Mouse (Mus musculus) ovary, postnatal 36 days (tissue): ENCODE data around the gene Cib4.

Experiments used
- DNase-seq: peaks from one replicate; pipeline ENCODE4 v3.0.0; 2022; ENCODE audit warnings: low spot score, mixed read lengths

The Cib4 gene

DNA sequence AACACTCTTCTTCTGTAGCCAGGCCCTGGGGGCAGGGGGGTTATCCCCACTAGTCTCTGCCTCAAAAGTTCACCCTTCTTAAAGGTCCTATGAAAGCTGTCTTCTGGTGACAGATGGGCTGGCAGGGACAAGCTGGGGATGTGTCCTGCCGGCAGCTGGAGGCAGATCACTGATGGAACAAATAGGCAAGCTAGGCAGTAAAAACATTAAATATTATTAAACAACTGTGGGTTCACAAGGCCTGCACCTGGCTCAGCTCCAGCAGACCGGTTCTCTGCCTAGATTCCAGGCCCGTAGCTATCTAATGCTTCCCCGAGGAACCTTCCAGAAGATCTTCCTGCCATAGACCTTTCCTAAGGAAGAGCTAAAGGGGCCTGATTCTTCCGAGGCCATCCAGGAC, 27.5 kb downstream of the Cib4 start:
- DNase-seq: peak; percentile 74

DNA sequence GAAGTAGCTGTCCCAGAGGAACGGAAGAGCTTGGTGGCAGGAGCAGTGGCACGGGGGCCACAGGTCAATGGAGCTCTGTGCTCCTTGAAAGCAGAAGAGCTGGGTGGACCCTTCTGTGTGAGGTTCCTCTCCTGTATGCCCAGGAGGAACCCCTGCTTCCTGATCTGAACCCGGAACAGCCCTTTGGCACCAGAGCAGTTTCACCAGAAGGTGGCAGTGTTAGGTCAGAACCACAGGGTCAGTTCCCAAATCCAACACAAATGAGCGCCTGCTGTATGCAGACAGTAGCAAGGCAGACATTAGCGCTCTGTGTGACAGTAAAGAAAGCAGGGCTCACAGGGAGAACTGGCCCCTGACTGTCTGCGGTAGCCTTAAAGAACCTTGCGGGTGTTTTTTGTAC, 29.3 kb downstream of the Cib4 start:
- DNase-seq: peak; percentile 50

DNA sequence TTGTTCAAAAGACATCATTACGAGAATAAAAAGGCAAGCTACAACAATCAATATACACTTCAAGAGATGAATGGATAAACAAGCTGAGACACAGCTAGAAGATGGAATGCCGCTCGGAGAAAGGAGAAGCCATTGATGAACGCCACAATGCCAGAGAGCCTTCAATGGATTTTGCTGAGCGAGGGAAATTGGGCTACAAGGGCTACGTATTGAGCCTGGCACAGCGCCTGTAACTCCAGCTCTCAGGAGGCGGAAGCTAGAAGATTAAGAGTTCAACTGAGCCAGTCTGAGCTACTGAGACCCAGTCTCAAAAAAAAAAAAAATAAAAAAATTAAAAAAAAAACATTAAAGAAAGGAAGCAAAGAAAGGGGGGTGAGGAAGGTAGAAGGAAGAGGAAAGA, 32.5 kb downstream of the Cib4 start:
- no peak for DNase-seq

DNA sequence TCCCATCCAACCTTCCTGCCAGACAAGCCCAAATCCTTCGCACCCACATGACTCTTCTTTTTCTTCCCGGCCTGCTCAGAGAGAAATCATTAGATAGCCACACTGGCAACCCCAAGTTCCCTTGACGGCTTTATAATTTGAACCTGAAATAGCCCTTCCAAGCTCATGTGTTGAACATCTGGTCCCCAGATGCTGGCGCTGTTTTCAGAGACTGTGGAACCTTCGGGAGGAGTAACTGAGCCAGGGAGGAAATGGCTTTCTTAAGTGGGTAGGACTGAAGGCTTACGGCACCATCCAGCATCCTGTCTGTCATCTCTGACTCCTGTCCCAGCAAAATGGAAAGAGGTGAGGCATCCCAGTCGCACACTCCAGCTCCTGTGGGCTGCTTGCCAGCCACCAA, 48.3 kb downstream of the Cib4 start:
- DNase-seq: no peak

DNA sequence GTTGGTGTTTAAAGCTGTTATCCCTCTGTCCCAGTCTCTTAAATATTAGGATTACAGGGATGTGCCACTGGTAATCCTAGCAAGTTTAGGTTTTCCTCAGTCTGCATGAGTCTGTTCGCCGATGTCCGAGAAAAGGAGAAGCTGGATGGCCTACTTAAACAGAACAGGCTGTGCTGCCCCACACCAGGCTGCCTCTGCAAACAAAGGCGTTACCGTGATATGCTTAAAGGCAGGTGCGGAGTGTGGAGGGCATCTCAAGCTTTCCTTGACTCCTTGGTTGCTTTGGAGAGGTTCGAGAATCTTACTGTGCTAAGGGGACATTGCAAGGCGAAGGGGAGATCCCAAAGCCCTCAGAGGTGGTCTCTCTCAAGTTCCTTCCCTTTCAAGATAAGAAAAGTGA, 48.8 kb downstream of the Cib4 start:
- no peak for DNase-seq

DNA sequence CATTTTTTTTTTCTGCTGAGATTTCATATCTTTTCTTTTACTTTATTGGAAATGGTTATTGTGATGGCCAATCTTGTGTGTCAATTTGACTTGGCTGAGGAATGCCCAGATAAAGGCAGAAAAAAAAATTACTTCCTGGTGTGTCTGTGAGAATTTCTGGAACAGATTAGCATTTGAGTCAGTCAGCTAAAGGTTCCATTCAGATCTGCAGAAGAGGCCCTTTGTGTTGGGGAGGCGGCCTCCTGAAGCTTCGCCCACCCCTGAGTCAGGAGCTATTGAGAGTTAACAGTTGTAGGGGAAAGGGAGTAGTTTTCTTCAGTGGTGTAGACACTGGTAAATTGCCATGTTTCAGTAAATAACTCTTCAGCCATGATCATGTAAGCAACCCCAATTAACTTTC, 50.3 kb downstream of the Cib4 start:
- no peak for DNase-seq

DNA sequence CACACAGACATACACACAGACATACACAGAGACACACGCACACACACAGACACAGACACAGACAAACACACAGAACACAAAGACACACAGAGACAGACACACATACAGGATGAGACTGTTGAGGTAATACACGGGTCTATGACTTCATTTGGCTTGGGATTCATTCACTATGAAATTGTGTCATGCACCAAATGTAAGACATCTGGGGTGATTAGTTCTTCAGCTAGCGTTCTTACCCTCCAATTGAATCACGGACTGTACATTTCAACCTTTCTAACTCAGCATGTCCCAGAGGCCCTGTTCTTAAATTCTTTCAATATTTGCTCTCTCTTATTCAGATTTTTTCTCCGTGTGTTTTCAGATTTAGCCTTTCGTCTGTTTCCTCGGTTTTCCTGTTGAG, 51.0 kb downstream of the Cib4 start:
- no peak for DNase-seq

DNA sequence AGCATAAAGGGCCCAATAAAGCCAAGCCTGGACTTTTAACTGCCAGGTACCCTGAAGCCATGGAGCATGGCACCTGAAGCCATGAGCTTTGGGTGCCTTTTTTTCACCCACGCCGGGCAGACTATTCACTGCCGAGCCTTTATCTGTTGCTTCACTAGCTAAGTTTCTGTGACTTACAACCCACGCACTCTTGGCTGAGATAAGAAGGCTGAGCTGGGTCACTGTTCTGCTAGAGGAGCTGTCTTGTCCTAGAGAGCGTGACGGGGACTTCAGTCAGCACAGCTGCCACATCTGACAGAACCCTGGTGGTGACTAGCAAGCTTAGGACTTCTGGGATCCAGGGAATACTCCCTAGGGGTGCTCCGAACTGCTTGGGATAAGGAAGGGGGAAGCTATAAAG, 51.9 kb downstream of the Cib4 start:
- no peak for DNase-seq

DNA sequence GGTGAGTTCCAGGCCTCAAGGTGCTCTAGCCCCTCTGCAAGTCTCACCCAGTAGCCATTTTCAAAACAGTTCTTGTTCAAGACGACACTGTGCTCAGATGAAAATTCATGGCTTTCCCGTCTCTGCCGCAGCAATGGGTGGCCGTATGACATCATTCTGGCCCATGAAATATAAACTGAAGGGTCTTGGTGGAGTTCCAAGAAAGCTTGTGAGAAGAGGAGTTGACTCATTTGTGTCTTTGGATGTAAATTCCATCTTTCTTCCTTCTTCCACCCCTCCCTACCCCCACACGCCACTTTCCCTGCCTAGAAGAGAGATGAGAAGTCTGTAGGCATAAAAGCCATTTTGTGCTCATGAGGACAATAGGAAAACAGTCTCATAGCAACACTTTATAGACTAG, 54.8 kb downstream of the Cib4 start:
- no peak for DNase-seq

DNA sequence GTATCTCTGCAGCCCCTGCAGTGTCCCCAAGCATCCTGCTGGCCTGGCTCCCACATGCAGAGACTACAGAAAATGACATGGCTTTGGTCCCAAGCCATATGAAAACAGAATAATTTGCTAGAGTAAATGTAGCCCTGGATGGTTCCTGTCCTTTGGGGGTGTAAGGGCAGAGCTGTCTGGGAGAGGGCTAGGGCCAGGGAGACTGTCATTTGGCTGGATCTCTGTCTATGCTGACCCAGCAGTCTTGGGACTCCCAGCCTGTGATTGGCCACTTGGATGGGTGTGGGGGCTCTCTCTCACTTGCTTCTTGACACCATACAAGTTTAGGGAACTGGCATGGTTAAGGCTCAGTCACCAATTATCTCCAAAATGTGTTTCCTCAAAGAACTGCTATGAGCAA, 55.4 kb downstream of the Cib4 start:
- DNase-seq: no peak

DNA sequence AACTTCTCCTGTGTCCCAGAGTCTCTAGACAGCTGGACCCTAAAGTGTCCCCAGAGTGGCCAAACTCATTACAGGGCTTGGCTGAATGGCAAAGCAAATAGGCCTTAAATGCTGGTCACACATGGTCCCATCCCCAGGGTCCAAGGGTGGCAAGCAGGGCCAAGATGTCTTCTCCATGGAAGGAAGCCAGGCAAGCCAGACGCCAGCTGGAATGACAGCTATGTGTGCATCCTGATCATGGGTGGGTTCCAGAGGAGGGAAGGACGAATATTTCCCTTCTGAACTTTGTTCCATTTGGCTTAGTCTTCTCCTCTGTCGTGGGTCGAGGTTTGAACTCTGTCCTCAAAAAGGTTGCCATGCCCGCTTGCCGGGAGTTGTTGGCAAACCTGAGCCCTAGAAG, 60.5 kb downstream of the Cib4 start:
- DNase-seq: no peak

DNA sequence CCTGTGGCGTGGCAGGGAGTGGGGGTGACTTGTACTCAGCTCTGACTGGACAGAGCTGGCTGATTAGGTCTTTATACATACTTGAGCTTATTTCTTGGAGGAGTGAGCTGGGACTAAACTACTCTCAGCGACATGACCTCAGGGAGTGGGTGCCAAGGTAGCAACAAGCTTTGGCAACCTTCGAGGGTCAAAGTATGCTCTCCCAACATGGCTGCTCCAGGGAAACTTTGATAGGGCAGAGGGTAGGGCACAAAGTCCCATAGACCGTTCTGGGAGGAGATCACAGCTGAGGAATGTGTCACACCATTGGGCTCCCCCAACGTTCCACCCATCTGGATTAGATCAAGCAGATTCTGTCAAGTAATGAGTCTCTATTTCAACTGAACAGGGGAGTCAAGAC, 61.0 kb downstream of the Cib4 start:
- no peak for DNase-seq

DNA sequence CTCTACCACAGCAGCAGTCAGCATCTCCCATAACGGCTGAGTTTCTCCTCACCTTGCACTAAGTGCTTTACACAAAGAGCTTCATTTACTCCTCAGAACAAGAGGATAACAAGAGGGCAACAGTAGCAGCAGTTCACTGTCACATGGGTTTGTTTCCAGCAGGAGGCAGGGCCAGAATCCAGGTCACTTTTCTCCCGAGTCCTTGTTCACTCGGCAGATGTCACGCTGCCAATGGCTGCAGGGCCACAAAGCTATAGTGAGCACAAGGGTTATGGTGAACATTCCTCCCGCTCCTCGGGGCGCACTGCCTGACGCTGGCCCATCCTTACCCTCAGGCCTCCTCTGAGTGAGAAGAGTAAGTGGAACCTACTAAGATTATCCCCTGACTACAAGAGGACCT, 62.1 kb downstream of the Cib4 start:
- no peak for DNase-seq

DNA sequence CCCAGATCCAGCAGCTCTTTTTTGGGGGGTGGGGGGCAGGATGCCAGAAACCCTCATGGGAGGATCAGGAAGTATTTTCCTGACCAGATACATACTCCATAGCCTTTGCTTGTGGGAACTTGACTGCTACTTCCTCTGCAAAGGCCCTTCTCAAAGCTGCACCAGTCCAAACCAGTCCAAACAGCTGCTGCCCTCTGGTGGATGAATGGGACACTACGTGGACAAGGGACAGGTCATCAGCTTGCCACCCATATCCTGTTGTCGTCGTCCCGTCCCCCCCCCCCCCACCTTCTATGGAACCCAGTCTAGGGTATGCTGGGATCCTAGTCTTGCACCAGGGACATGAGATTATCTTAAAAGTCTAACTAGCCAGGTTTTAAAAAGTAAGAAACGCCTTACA, 63.3 kb downstream of the Cib4 start:
- peak; percentile 64 for DNase-seq

DNA sequence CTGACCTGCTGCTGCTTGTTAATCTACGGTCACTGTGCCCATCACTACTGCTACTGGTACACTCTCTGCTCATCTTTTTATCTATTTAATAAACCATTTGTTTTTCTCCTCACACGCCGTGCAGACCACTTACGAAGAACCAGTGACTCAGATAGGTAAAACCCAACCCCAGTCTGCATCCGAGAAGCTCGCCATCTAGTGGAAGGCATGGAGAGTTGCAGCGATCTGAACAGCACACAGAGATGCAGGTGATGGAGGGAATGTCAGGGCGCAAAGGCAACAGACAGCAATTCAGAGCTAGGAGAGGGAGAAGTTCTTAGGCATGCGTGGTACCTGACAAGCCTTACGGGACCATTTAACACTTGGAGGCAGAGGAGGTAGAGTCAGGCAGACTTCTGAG, 69.1 kb downstream of the Cib4 start:
- no peak for DNase-seq

DNA sequence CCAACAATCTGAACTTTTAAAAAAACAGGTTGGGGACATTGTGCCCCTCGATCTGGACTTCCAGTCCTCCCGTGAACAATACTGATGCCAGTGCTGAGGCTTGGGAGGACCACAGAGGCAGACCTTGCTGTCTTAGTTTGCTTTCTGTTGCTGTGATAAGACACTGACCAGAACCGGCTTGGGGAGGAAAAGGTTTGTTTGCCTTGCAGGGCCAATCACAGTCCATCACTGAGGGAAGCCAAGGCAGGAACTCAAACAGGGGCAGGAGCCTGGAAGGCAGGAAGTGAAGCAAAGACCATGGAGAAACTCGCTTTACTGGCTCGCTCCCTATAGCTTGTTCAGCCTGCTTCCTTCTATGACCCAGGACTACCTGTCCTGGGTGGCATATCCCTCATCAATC, 73.5 kb downstream of the Cib4 start:
- DNase-seq: no peak

DNA sequence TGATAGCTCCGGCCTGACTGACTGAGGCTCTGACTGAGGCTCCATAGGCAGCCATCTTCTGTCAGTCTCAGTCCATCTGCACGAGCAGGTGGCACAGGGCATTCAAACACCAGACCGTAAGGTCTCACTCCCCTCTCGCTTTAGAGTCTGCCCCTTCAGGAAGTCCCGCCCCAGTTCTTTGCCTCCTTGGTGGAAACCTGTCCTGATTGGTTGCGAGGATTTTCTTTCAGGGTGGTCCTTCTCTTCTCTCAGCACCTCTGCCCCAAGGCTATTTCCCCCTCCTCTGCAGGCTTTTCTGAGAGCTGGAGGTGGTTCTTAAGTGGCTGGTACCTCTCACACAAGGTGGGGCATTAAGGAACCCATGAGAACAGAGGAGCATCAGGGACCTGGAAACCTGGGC, 75.2 kb downstream of the Cib4 start:
- DNase-seq: no peak

DNA sequence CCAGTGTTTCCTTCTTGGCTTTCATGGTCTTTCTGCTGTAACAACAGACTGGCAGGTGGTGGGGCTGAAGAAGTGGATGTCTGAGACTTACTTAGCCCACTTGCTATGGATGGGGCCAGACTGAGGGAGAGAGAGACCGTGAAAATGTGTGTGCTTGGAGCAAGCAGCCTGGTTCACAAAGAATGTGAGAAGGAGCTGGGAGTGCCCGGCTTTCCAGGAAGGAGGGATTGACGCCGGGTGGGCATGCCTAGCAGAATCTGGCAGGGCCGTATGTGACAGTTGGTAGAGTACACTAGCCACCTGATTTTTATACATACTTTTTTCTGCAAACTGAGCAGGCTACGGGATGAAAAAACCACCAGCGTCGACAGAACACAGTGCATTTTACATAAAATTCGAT, 79.3 kb downstream of the Cib4 start:
- no peak for DNase-seq

DNA sequence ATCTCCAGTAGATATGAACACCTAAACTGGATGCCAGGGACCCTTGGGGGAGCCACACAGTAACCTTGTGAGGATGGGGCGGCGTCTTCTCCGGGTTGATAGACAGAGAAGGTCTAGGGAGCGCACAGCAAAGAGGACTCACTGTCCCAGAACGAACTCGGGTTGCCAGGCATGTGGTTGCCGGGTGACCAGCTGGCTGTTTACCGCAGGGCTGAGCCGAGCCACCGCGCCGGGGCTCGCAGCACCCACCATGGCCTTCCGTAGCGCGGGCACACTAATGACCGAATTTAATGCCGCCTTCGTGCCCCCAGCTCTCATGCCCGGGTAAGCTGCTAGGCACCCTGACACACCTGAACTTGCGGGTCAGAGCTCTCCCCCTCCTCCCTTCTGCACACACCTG, 79.8 kb downstream of the Cib4 start, which contains the start of gene 1700001C02Rik:
1700001C02Rik (plus strand) TSS at position 187 of the 400 bp plus-strand sequence.
- DNase-seq: peak; percentile 48

DNA sequence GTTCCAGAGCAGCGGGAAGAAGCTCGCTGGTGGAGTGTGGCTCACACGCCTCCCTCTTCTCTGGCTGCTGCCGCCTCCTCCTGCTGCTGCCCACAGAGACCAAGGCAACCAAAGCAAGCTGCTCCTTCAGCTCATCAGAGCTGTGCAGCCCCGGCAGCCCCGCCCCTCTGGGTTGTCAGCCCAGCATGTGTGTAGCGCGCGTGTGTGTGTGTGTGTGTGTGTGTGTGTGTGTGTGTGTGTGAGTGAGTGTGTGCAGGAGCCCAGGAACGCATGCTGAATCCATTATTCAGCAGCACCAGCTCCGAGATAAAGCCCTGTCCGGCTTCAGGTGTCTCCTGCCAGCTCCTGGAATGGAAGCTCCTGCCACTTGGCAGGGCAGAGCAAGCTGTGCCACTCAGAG, 83.8 kb downstream of the Cib4 start, which contains the start of gene Otof:
Otof (minus strand) TSS at position 112 of the 400 bp plus-strand sequence.
- peak; percentile 26 for DNase-seq

DNA sequence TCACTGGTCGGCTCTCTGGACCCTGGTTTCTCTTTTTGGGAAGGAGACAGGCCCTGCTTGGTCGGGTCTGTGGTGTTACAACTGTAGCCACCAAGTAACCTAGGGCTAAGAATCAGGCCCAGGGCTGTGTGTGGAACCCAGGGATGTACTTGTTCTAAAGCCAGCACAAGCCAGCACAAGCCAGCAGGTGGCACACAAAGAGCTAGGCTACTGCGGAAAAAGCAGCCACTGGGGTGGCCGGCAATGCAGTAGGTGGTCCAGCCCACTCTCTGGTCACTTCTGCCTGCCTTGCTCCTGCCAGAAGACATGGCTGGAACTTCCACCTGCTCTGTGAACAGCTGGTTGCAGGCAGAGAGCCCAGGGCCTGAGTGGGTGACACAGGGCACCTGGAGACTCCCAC, 85.5 kb downstream of the Cib4 start:
- DNase-seq: no peak

DNA sequence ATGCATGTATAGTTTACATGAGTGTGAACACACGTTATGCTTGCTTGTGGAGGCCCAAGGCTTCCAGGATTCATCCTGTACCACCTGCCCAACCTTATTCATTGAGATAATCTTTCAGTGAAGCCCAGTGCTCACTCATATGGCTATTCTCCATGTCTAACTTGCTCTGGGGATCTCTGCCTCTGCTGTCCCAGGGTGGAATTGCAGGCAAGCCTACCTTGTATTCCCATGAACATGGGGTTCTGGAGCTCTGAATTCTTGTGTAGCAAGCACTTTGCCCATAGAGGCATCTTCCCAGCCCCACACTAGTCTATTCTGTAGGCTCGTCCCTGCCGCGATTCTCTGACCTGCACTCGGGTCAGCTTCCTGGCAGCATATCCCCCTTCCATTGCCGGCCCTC, 89.6 kb downstream of the Cib4 start:
- DNase-seq: no peak

DNA sequence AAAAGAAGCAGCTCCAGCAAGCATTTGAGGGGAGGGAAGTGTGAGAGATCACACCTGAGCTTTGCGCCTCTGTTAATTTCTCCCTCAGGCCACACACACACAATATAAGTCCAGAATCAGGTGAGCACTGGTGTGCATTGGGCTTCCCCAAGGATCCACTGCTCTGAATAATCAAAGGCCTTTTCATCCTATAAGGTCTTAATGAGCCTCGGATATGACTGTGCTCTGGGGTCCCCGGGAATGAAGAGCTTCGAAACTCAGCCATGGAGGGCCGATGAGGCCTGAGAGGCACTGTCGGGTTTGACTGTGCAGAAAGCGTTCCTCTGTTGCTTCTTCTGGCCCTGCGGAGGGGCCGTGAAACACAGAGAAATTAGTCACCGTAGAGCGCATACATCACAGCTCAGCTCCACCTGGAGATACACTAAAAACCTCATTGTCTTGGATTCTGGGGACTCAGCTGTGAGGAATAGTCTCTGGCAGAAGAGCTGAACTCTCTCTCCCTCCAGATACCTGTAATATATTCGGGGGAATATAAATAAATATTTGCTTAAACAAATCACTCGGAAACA, 101.2 kb downstream of the Cib4 start:
- no peak for DNase-seq

DNA sequence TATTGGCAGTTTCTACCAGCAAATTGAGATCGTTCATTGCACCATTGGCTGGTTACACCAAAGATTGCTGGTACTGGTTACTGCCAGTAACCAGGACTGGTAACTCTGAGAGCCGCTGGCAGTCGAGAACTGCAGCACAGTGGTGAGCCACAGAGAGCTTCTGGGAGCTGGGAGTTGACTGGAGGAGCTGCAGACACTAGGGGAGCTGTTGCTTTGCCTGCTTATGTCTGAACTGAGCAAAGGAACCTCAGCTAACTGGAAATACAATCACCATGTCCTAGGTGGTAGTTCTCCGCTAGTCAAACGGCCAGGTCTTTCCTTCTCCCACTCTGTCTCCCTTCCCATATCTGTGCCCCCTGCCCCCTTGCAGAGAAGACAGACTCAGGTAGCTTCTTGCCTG, 103.4 kb downstream of the Cib4 start:
- DNase-seq: no peak
